Mouse (Mus musculus): ENCODE data around the gene Prdx2. TPM values are rescaled to one million over a fixed set of nuclear protein-coding genes. Genes with fewer than 3 reads are reported as not detected.

Prdx2 gene
- polyA plus RNA-seq, 1 experiment, result 432 TPM

GRCm38 (mm10) chr8:84943699-84944098 is 25.7 kb upstream of the Prdx2 start:
- TF ChIP-seq MAX (IDR thresholded peaks at IDR 0.05; ENCODE audit: low read depth) (no peak), TCF12 (IDR thresholded peaks at IDR 0.05; ENCODE audit: insufficient read depth, poor library complexity, severe bottlenecking) (no peak), CEBPB (IDR thresholded peaks at IDR 0.05; ENCODE audit: insufficient read depth, poor library complexity, severe bottlenecking) (no peak), SRF (IDR thresholded peaks at IDR 0.05; ENCODE audit: control insufficient read depth, insufficient read length, low read depth) (no peak), E2F4 (IDR thresholded peaks at IDR 0.05; ENCODE audit: insufficient read depth) (no peak), MYOD1 (IDR thresholded peaks at IDR 0.05; ENCODE audit: control insufficient read depth in 1 of 3, insufficient read length in 2 of 3, low read depth in 2 of 3) (no peak), USF1 (IDR thresholded peaks at IDR 0.05; ENCODE audit: low read depth) (no peak), POLR2AphosphoS2 (IDR thresholded peaks at IDR 0.05; ENCODE audit: insufficient read length, low read depth) (no peak), POLR2A (IDR thresholded peaks at IDR 0.05; ENCODE audit: insufficient read length, low read depth) (no peak)
- Histone ChIP-seq H3K36me3 (ENCODE audit: control insufficient read depth, insufficient read depth) (no peaks in the 10 kb centered on the region), H3ac (ENCODE audit: control insufficient read depth, insufficient read length) (no peak overlapping the region), H3K4me3 (no peak overlapping the region), H3K4me2 (ENCODE audit: low read depth) (no peak overlapping the region), H3K79me2 (ENCODE audit: control insufficient read depth, insufficient read depth) (no peaks in the 10 kb centered on the region), H3K27me3 (ENCODE audit: control insufficient read depth, insufficient read depth, insufficient read length) (peaks cover 26% of the 10 kb centered on the region)

DNA sequence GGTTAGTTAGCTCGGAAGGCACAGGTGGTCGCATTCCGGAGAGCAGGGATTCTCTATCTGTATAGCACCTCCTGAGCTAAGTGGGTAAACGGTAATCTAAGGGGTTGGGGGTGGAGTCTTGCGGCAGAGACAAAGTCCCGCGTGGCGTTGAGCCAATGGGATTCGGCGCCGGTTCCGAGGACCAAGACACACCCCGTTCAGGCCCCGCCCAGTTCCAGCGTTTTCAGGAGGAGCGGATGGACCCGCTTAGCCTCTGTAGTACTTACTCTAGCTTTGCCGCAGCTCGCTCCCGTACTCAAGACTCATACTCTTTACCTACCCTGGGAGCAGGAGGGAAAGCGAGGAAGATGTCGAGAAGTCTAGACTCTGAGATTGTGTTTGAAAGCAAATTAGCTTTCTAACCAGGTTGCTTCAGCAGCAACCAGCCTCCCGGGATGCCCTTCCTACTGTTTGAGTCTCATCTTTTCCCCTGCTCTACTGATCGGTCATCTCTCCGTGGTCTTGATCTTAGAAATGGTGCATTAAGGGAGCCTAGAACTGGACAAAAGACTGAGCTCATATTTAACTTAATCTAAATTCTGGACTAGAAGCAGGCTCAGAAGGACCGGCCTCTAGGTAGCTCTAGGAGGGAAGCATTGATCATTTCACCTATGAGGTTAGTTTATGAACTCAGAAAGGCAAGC is 24.8 kb upstream of the Prdx2 start:
- TF ChIP-seq MYOD1 (IDR thresholded peaks at IDR 0.05; ENCODE audit: control insufficient read depth in 1 of 3, insufficient read length in 2 of 3, low read depth in 2 of 3) (no peak), CEBPB (IDR thresholded peaks at IDR 0.05; ENCODE audit: insufficient read depth, poor library complexity, severe bottlenecking) (no peak), USF1 (IDR thresholded peaks at IDR 0.05; ENCODE audit: low read depth) (no peak), SRF (IDR thresholded peaks at IDR 0.05; ENCODE audit: control insufficient read depth, insufficient read length, low read depth) (no peak), POLR2AphosphoS2 (IDR thresholded peaks at IDR 0.05; ENCODE audit: insufficient read length, low read depth) (no peak), TCF3 (IDR thresholded peaks at IDR 0.05; ENCODE audit: insufficient read length, low read depth) (no peak), E2F4 (IDR thresholded peaks at IDR 0.05; ENCODE audit: insufficient read depth) (no peak), REST (IDR thresholded peaks at IDR 0.05; ENCODE audit: insufficient read depth, insufficient read length) (no peak), MYOG (IDR thresholded peaks at IDR 0.05; ENCODE audit: control insufficient read depth in 1 of 3, insufficient read depth in 1 of 3, insufficient read length in 2 of 3, low read depth in 2 of 3) (no peak), POLR2A (IDR thresholded peaks at IDR 0.05; ENCODE audit: insufficient read length, low read depth) (no peak), MAX (IDR thresholded peaks at IDR 0.05; ENCODE audit: low read depth) (no peak), TCF12 (IDR thresholded peaks at IDR 0.05; ENCODE audit: insufficient read depth, poor library complexity, severe bottlenecking) (no peak)
- Histone ChIP-seq H3K79me2 (ENCODE audit: control insufficient read depth, insufficient read depth) (no peaks in the 10 kb centered on the region), H3K4me3 (no peak overlapping the region), H3K36me3 (ENCODE audit: control insufficient read depth, insufficient read depth) (no peaks in the 10 kb centered on the region), H3K27me3 (ENCODE audit: control insufficient read depth, insufficient read depth, insufficient read length) (peaks cover 27% of the 10 kb centered on the region), H3ac (ENCODE audit: control insufficient read depth, insufficient read length) (no peak overlapping the region), H3K4me2 (ENCODE audit: low read depth) (peak overlapping the region; percentile 9)

- no peaks in the 10 kb centered on the region for H3K36me3 ChIP-seq (ENCODE audit: control insufficient read depth, insufficient read depth)
- TF ChIP-seq TCF12 (IDR thresholded peaks at IDR 0.05; ENCODE audit: insufficient read depth, poor library complexity, severe bottlenecking) (no peak), REST (IDR thresholded peaks at IDR 0.05; ENCODE audit: insufficient read depth, insufficient read length) (no peak)
- H3K79me2 ChIP-seq (ENCODE audit: control insufficient read depth, insufficient read depth), result no peaks in the 10 kb centered on the region
- H3K4me2 ChIP-seq (ENCODE audit: low read depth), result no peak overlapping the region
- H3K27me3 ChIP-seq (ENCODE audit: control insufficient read depth, insufficient read depth, insufficient read length), result peaks cover 34% of the 10 kb centered on the region
- no peak overlapping the region for H3ac ChIP-seq (ENCODE audit: control insufficient read depth, insufficient read length)
- no peak overlapping the region for H3K4me3 ChIP-seq
These were observed 24.2 kb upstream of the Prdx2 start for GRCm38 (mm10) chr8:84945235-84945632.

GRCm38 (mm10) chr8:84945633-84946527 is 23.5 kb upstream of the Prdx2 start:
- no peak overlapping the region for H3K4me3 ChIP-seq
- no peak overlapping the region for H3ac ChIP-seq (ENCODE audit: control insufficient read depth, insufficient read length)
- TF ChIP-seq CEBPB (IDR thresholded peaks at IDR 0.05; ENCODE audit: insufficient read depth, poor library complexity, severe bottlenecking), result no peak
- no peak for TF ChIP-seq E2F4 (IDR thresholded peaks at IDR 0.05; ENCODE audit: insufficient read depth)
- H3K79me2 ChIP-seq (ENCODE audit: control insufficient read depth, insufficient read depth), result no peaks in the 10 kb centered on the region
- peaks cover 38% of the 10 kb centered on the region for H3K27me3 ChIP-seq (ENCODE audit: control insufficient read depth, insufficient read depth, insufficient read length)
- no peak overlapping the region for H3K4me2 ChIP-seq (ENCODE audit: low read depth)
- no peaks in the 10 kb centered on the region for H3K36me3 ChIP-seq (ENCODE audit: control insufficient read depth, insufficient read depth)

DNA sequence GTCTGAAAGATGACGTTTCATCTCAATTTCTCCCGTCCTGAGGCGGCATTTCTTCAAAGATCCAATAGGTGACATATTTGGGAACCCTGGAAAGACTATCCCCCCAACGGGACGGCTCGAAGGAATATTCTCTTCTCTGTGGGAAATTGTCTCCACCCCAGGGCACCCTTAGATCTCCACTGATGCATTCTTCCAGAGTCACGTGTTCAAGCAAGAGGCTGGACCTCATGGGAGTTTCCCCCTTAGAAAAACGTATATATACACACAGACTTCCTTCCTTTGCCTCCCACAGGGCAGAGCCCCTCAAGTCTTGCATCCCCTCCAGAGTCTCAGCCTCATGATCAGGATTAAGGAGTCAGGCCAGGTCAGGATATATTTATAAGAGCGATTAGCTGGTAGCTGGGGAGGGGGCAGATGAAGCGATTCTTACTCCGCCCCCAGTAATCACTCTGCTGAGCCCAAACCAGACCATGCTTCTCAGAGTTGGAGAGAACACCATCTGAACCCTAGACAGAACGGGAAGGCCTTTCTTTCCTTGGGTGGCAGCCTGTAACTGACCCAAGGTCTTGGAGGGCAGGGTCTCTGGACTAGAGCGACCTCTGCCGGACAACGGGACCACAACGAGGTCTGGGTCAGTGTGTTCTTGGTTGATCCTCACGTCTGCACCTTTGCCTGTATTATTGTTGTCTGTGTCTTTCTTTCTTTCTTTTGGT is 22.7 kb upstream of the Prdx2 start, which contains the start of gene Rtbdn:
Rtbdn (plus strand) TSS at position 464 of the 713 bp plus-strand sequence.
- TF ChIP-seq TCF3 (IDR thresholded peaks at IDR 0.05; ENCODE audit: insufficient read length, low read depth) (no peak), SRF (IDR thresholded peaks at IDR 0.05; ENCODE audit: control insufficient read depth, insufficient read length, low read depth) (no peak), USF1 (IDR thresholded peaks at IDR 0.05; ENCODE audit: low read depth) (no peak), REST (IDR thresholded peaks at IDR 0.05; ENCODE audit: insufficient read depth, insufficient read length) (no peak), MYOD1 (IDR thresholded peaks at IDR 0.05; ENCODE audit: control insufficient read depth in 1 of 3, insufficient read length in 2 of 3, low read depth in 2 of 3) (no peak), E2F4 (IDR thresholded peaks at IDR 0.05; ENCODE audit: insufficient read depth) (no peak), TCF12 (IDR thresholded peaks at IDR 0.05; ENCODE audit: insufficient read depth, poor library complexity, severe bottlenecking) (no peak), CEBPB (IDR thresholded peaks at IDR 0.05; ENCODE audit: insufficient read depth, poor library complexity, severe bottlenecking) (no peak), MYOG (IDR thresholded peaks at IDR 0.05; ENCODE audit: control insufficient read depth in 1 of 3, insufficient read depth in 1 of 3, insufficient read length in 2 of 3, low read depth in 2 of 3) (no peak), MAX (IDR thresholded peaks at IDR 0.05; ENCODE audit: low read depth) (no peak), POLR2AphosphoS2 (IDR thresholded peaks at IDR 0.05; ENCODE audit: insufficient read length, low read depth) (no peak), POLR2A (IDR thresholded peaks at IDR 0.05; ENCODE audit: insufficient read length, low read depth) (no peak)
- Histone ChIP-seq H3ac (ENCODE audit: control insufficient read depth, insufficient read length) (no peak within 1 kb of the TSS), H3K79me2 (ENCODE audit: control insufficient read depth, insufficient read depth) (no peaks in the 10 kb centered on the region)

More for the DNA sequence above, 22.7 kb upstream of the Prdx2 start, which contains the start of gene Rtbdn:
- Histone ChIP-seq H3K36me3 (ENCODE audit: control insufficient read depth, insufficient read depth) (no peaks in the 10 kb centered on the region), H3K27me3 (ENCODE audit: control insufficient read depth, insufficient read depth, insufficient read length) (peaks cover 38% of the 10 kb centered on the region), H3K4me2 (ENCODE audit: low read depth) (no peak within 1 kb of the TSS), H3K4me3 (no peak within 1 kb of the TSS)
